Mouse (Mus musculus) CH12.LX (cell line): ENCODE results near the gene P4hb. TPM values are rescaled to one million over a fixed set of nuclear protein-coding genes. Genes with fewer than 3 reads are reported as not detected.

Source experiments
- DNase-seq: peaks from one replicate; pipeline ENCODE4 v3.0.0-alpha.2; 2013; ENCODE audit errors: extremely low read depth
- H3K27ac ChIP-seq: 2 replicates; pipeline ENCODE4 v1.5.1; 2012; ENCODE audit warnings: low read depth, mild to moderate bottlenecking, control low read depth, moderate library complexity; ENCODE audit not compliant: insufficient read depth
- H3K27me3 ChIP-seq: replicated peaks from 2 replicates; pipeline ENCODE3; 2012; ENCODE audit warnings: inconsistent platforms
- H3K36me3 ChIP-seq, 2 experiments: replicated peaks in 1 of 2; 2 replicates each; pipeline versions ENCODE3 to v1.6.1; 2012; ENCODE audit warnings: inconsistent platforms in 1 of 2, low read length in 1 of 2, mild to moderate bottlenecking in 1 of 2, mixed read lengths in 1 of 2, moderate library complexity in 1 of 2; ENCODE audit not compliant: control insufficient read depth in 1 of 2, insufficient read depth in 1 of 2
- H3K4me1 ChIP-seq, 2 experiments: 2 replicates each; pipeline ENCODE4 v1.6.1; 2012; ENCODE audit warnings: inconsistent platforms in 1 of 2, moderate library complexity in 1 of 2; ENCODE audit not compliant: insufficient read depth in 2 of 2, control insufficient read depth in 1 of 2
- H3K4me2 ChIP-seq: 2 replicates; pipeline ENCODE4 v1.6.1; 2012; ENCODE audit warnings: low read depth, mild to moderate bottlenecking, control low read depth; ENCODE audit not compliant: poor library complexity, insufficient read depth, severe bottlenecking
- H3K4me3 ChIP-seq, 3 experiments: fragments of 150-350 bp in 1 of 3; sonication (generic) in 1 of 3; replicated peaks in 1 of 3; 2 replicates each; pipeline versions ENCODE3 to v1.5.1; 2011 to 2012; ENCODE audit warnings: low read depth in 2 of 3, low read length in 2 of 3, mild to moderate bottlenecking in 2 of 3, moderate library complexity in 2 of 3, control low read depth in 1 of 3, improper control_type of control experiment in 1 of 3, inconsistent platforms in 1 of 3, mixed read lengths in 1 of 3; ENCODE audit not compliant: poor library complexity in 1 of 3
- H3K79me2 ChIP-seq: replicated peaks from 2 replicates; pipeline ENCODE4 v1.6.1; 2012; ENCODE audit warnings: mild to moderate bottlenecking, moderate library complexity; ENCODE audit not compliant: control insufficient read depth, poor library complexity, insufficient read depth, severe bottlenecking; ENCODE audit errors: extremely low read depth
- H3K9ac ChIP-seq: 2 replicates; pipeline ENCODE4 v1.6.1; 2012; ENCODE audit warnings: low read depth, mild to moderate bottlenecking, control low read depth, moderate library complexity; ENCODE audit not compliant: insufficient read depth
- H3K9me3 ChIP-seq: replicated peaks from 2 replicates; pipeline ENCODE3; 2012; ENCODE audit warnings: low read length, inconsistent platforms, mixed read lengths
- BHLHE40 ChIP-seq: IDR thresholded peaks from 2 replicates; pipeline ENCODE4 v1.6.1; 2011; ENCODE audit warnings: mild to moderate bottlenecking, low read depth, low read length, improper control_type of control experiment
- CHD1 ChIP-seq: IDR thresholded peaks from 2 replicates; pipeline ENCODE4 v1.6.1; 2012; ENCODE audit warnings: low read depth, low read length, improper control_type of control experiment, inconsistent platforms
- CHD2 ChIP-seq: IDR thresholded peaks from 2 replicates; pipeline ENCODE4 v1.6.1; 2011; ENCODE audit warnings: low read length, improper control_type of control experiment
- CTCF ChIP-seq, 2 experiments: IDR thresholded peaks in 1 of 2; conservative IDR thresholded peaks in 1 of 2; 2 replicates each; pipeline ENCODE4 v1.5.1; 2011 to 2012; ENCODE audit warnings: low read depth in 2 of 2, low read length in 2 of 2, improper control_type of control experiment in 1 of 2, inconsistent platforms in 1 of 2, mild to moderate bottlenecking in 1 of 2, moderate library complexity in 1 of 2
- ELF1 ChIP-seq: IDR thresholded peaks from 2 replicates; pipeline ENCODE4 v1.6.1; 2014; ENCODE audit warnings: low read depth, mild to moderate bottlenecking, inconsistent platforms, low read length, improper control_type of control experiment
- ETS1 ChIP-seq: conservative IDR thresholded peaks from 2 replicates; pipeline ENCODE4 v1.6.1; 2012; ENCODE audit warnings: low read depth, mild to moderate bottlenecking, inconsistent platforms, low read length, improper control_type of control experiment, moderate library complexity
- GABPA ChIP-seq: IDR thresholded peaks from 2 replicates; pipeline ENCODE4 v1.6.1; 2012; ENCODE audit warnings: low read depth, low read length, improper control_type of control experiment, inconsistent platforms; ENCODE audit not compliant: insufficient replicate concordance
- HCFC1 ChIP-seq: IDR thresholded peaks from 2 replicates; pipeline ENCODE4 v1.6.1; 2012; ENCODE audit warnings: low read depth, mild to moderate bottlenecking, inconsistent platforms, low read length, improper control_type of control experiment
- JUN ChIP-seq: IDR thresholded peaks from 2 replicates; pipeline ENCODE4 v1.6.1; 2011; ENCODE audit warnings: low read depth, mild to moderate bottlenecking, low read length, improper control_type of control experiment, moderate library complexity; ENCODE audit not compliant: insufficient read depth
- JUND ChIP-seq: conservative IDR thresholded peaks from 2 replicates; pipeline ENCODE4 v1.6.1; 2011; ENCODE audit warnings: low read depth, low read length, improper control_type of control experiment
- MEF2A ChIP-seq: IDR thresholded peaks from 2 replicates; pipeline ENCODE4 v1.6.1; 2014; ENCODE audit warnings: low read depth, mild to moderate bottlenecking, inconsistent platforms, low read length, improper control_type of control experiment, borderline replicate concordance
- MXI1 ChIP-seq: IDR thresholded peaks from 2 replicates; pipeline ENCODE4 v1.6.1; 2011; ENCODE audit warnings: mild to moderate bottlenecking, low read depth, low read length, improper control_type of control experiment
- MYC ChIP-seq: IDR thresholded peaks from 2 replicates; pipeline ENCODE4 v1.6.1; 2011; ENCODE audit warnings: low read depth, mild to moderate bottlenecking, improper control_type of control experiment, low read length
- NELFE ChIP-seq: IDR thresholded peaks from 2 replicates; pipeline ENCODE4 v1.6.1; 2011; ENCODE audit warnings: low read depth, low read length, improper control_type of control experiment
- NRF1 ChIP-seq: IDR thresholded peaks from 2 replicates; pipeline ENCODE4 v1.6.1; 2014; ENCODE audit warnings: low read depth, mild to moderate bottlenecking, inconsistent platforms, low read length, improper control_type of control experiment, moderate library complexity
- PAX5 ChIP-seq: IDR thresholded peaks from 2 replicates; pipeline ENCODE4 v1.6.1; 2012; ENCODE audit warnings: low read length, inconsistent platforms, mixed read lengths
- POLR2A ChIP-seq: IDR thresholded peaks from 2 replicates; pipeline ENCODE4 v1.6.1; 2011; ENCODE audit warnings: low read depth, mild to moderate bottlenecking, improper control_type of control experiment, low read length
- POLR2AphosphoS2 ChIP-seq: IDR thresholded peaks from 2 replicates; pipeline ENCODE4 v1.6.1; 2011; ENCODE audit warnings: low read depth, low read length, improper control_type of control experiment
- RCOR1 ChIP-seq: conservative IDR thresholded peaks from 2 replicates; pipeline ENCODE4 v1.6.1; 2012; ENCODE audit warnings: low read depth, mild to moderate bottlenecking, inconsistent platforms, low read length, improper control_type of control experiment
- SIN3A ChIP-seq: IDR thresholded peaks from 2 replicates; pipeline ENCODE4 v1.6.1; 2012; ENCODE audit warnings: low read length, improper control_type of control experiment, inconsistent platforms
- SMC3 ChIP-seq: IDR thresholded peaks from 2 replicates; pipeline ENCODE4 v1.6.1; 2011; ENCODE audit warnings: low read depth, low read length, improper control_type of control experiment
- TBP ChIP-seq: conservative IDR thresholded peaks from 2 replicates; pipeline ENCODE4 v1.6.1; 2011; ENCODE audit warnings: low read depth, low read length, improper control_type of control experiment
- TCF12 ChIP-seq: IDR thresholded peaks from 2 replicates; pipeline ENCODE4 v1.6.1; 2014; ENCODE audit warnings: low read depth, mild to moderate bottlenecking, inconsistent platforms, low read length, improper control_type of control experiment
- USF1 ChIP-seq: IDR thresholded peaks from 2 replicates; pipeline ENCODE4 v1.6.1; 2014; ENCODE audit warnings: low read depth, mild to moderate bottlenecking, inconsistent platforms, low read length, improper control_type of control experiment
- ZC3H11A ChIP-seq: IDR thresholded peaks from 2 replicates; pipeline ENCODE4 v1.6.1; 2012; ENCODE audit warnings: low read depth, mild to moderate bottlenecking, inconsistent platforms, low read length, improper control_type of control experiment
- ZKSCAN1 ChIP-seq: IDR thresholded peaks from 2 replicates; pipeline ENCODE4 v1.6.1; 2012; ENCODE audit warnings: low read depth, inconsistent platforms, low read length, improper control_type of control experiment, borderline replicate concordance
- ZMIZ1 ChIP-seq: IDR thresholded peaks from 2 replicates; pipeline ENCODE4 v1.6.1; 2012; ENCODE audit warnings: low read depth, mild to moderate bottlenecking, inconsistent platforms, low read length, improper control_type of control experiment
- dilution Hi-C: fragments of 300-500 bp; cut with MboI; formaldehyde crosslinking; loops from 2 replicates; pipeline ENCODE4 v1.14.3; 2020; ENCODE audit warnings: low sequenced_read_pairs; ENCODE audit not compliant: extremely low pct_unique_long_range_greater_than_20kb, extremely low pct_ligation_motif_present
- in situ Hi-C: fragments of 300-500 bp; cut with MboI; formaldehyde crosslinking; loops from 3 replicates; pipeline ENCODE4 v1.14.3; 2019; ENCODE audit warnings: low sequenced_read_pairs, low pct_ligation_motif_present, low pct_unique_long_range_greater_than_20kb, mixed read lengths
- polyA plus RNA-seq: library from polyadenylated mRNA; unstranded; fragments of >175 nt; gene quantifications from 2 replicates; pipeline ENCODE4 v1.2.1, GENCODE M21; 2012; ENCODE audit warnings: low read depth; ENCODE audit not compliant: insufficient read length
- total RNA-seq, 2 experiments: library from RNA; depleted of rRNA; stranded (reverse); fragments of 300-350 nt in 1 of 2; fragments of >200 nt in 1 of 2; gene quantifications; 2 replicates each; pipeline ENCODE4 v1.2.3; 2012 to 2014

The P4hb gene
- total and polyA plus RNA-seq, 3 experiments, result 486 to 644 (median 531) TPM

GRCm38 (mm10) chr11:120530085-120530964 lies 42.7 kb downstream of the P4hb start, which contains the start of gene Gcgr:
Gcgr (plus strand) TSS chr11:120530699.
- dilution Hi-C loops, result no loop called here
- H3K27me3 ChIP-seq, result peaks cover 40% of the 10 kb centered on the region

DNA sequence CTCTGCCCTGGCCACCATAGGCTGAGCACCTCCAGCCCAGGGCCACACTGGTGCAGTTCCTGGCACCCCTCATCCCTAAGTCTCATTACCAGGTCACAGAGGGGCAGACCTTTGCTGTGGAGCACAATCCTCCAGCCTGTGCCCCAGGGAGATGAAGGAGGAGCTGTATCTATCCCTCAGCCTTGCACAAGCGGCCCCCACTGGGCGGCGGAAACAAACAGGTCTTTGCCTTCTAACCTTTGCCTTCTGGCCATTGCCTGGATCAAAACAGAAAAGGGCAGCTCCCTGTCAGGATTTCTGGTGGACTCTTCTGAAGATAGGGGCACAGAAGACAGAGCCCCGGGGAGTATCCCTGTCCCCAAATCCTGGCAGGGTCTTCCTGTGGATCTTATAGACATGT lies 44.1 kb downstream of the P4hb start:
- Histone ChIP-seq H3K27ac (no peak overlapping the region), H3K4me2 (no peak overlapping the region), H3K4me1 (peaks cover 0 to 14% of the 10 kb centered on the region in 2 experiments; a peak in 2 of 4 replicates), H3K79me2 (no peaks in the 10 kb centered on the region), H3K36me3 (no peaks in the 10 kb centered on the region), H3K9me3 (peaks cover 13% of the 10 kb centered on the region), H3K4me3 (no peak overlapping the region), H3K27me3 (peaks cover 27% of the 10 kb centered on the region), H3K9ac (no peak overlapping the region)
- in situ Hi-C loops, result no loop called here
- dilution Hi-C loops, result no loop called here
- no peak for DNase-seq
- no peak for TF ChIP-seq SMC3
- no peak for TF ChIP-seq NRF1
- TF ChIP-seq CTCF (conservative IDR thresholded peaks at IDR 0.05 in 1 of 2, IDR thresholded peaks at IDR 0.05 in 1 of 2; ENCODE audit: low read depth in 2 of 2, low read length in 2 of 2), result no peak
- no peak for TF ChIP-seq RCOR1
- TF ChIP-seq PAX5, result no peak
- TF ChIP-seq POLR2AphosphoS2, result no peak
- no peak for TF ChIP-seq ETS1
- TF ChIP-seq TBP, result no peak
- no peak for TF ChIP-seq ZKSCAN1
- TF ChIP-seq TCF12, result no peak
- TF ChIP-seq CHD2, result no peak
- TF ChIP-seq ZMIZ1, result no peak
- no peak for TF ChIP-seq POLR2A
- no peak for TF ChIP-seq MYC
- no peak for TF ChIP-seq ZC3H11A
- no peak for TF ChIP-seq CHD1
- no peak for TF ChIP-seq ELF1
- TF ChIP-seq BHLHE40, result no peak
- TF ChIP-seq JUND, result no peak

More at GRCm38 (mm10) chr11:120530085-120530964, 42.7 kb downstream of the P4hb start, which contains the start of gene Gcgr:
- no peaks in the 10 kb centered on the region for H3K79me2 ChIP-seq
- no peak for DNase-seq
- H3K27ac ChIP-seq, result no peak within 1 kb of the TSS
- in situ Hi-C loops, result no loop called here
- no peak within 1 kb of the TSS for H3K4me2 ChIP-seq
- peaks cover 0 to 17% of the 10 kb centered on the region in 2 experiments; a peak in 2 of 4 replicates for H3K4me1 ChIP-seq
- no peaks in the 10 kb centered on the region for H3K36me3 ChIP-seq
- peaks cover 10% of the 10 kb centered on the region for H3K9me3 ChIP-seq
- TF ChIP-seq NRF1, result no peak
- TF ChIP-seq MYC, result no peak
- no peak for TF ChIP-seq SIN3A
- TF ChIP-seq HCFC1, result no peak
- no peak for TF ChIP-seq JUND
- TF ChIP-seq JUN, result no peak
- TF ChIP-seq PAX5, result no peak
- TF ChIP-seq ELF1, result no peak
- no peak for TF ChIP-seq NELFE
- no peak for TF ChIP-seq GABPA
- no peak for TF ChIP-seq USF1
- TF ChIP-seq CHD2, result no peak
- TF ChIP-seq POLR2AphosphoS2, result no peak
- TF ChIP-seq ZC3H11A, result no peak
- TF ChIP-seq BHLHE40, result no peak
- TF ChIP-seq SMC3, result no peak
- no peak for TF ChIP-seq MXI1
- no peak for TF ChIP-seq MEF2A
- TF ChIP-seq ETS1, result no peak
- no peak within 1 kb of the TSS for H3K4me3 ChIP-seq
- H3K9ac ChIP-seq, result no peak within 1 kb of the TSS
